Mouse (Mus musculus) CH12.LX (cell line): ENCODE data around the gene Taar7a. TPM values are rescaled to one million over a fixed set of nuclear protein-coding genes. Genes with fewer than 3 reads are reported as not detected.

Source experiments
- DNase-seq: peaks from one replicate; pipeline ENCODE4 v3.0.0-alpha.2; 2013; ENCODE audit errors: extremely low read depth
- H3K27ac ChIP-seq: 2 replicates; pipeline ENCODE4 v1.5.1; 2012; ENCODE audit warnings: low read depth, mild to moderate bottlenecking, control low read depth, moderate library complexity; ENCODE audit not compliant: insufficient read depth
- H3K27me3 ChIP-seq: replicated peaks from 2 replicates; pipeline ENCODE3; 2012; ENCODE audit warnings: inconsistent platforms
- H3K36me3 ChIP-seq, 2 experiments: replicated peaks in 1 of 2; 2 replicates each; pipeline versions ENCODE3 to v1.6.1; 2012; ENCODE audit warnings: inconsistent platforms in 1 of 2, low read length in 1 of 2, mild to moderate bottlenecking in 1 of 2, mixed read lengths in 1 of 2, moderate library complexity in 1 of 2; ENCODE audit not compliant: control insufficient read depth in 1 of 2, insufficient read depth in 1 of 2
- H3K4me1 ChIP-seq, 2 experiments: 2 replicates each; pipeline ENCODE4 v1.6.1; 2012; ENCODE audit warnings: inconsistent platforms in 1 of 2, moderate library complexity in 1 of 2; ENCODE audit not compliant: insufficient read depth in 2 of 2, control insufficient read depth in 1 of 2
- H3K4me2 ChIP-seq: 2 replicates; pipeline ENCODE4 v1.6.1; 2012; ENCODE audit warnings: low read depth, mild to moderate bottlenecking, control low read depth; ENCODE audit not compliant: poor library complexity, insufficient read depth, severe bottlenecking
- H3K4me3 ChIP-seq, 3 experiments: fragments of 150-350 bp in 1 of 3; sonication (generic) in 1 of 3; replicated peaks in 1 of 3; 2 replicates each; pipeline versions ENCODE3 to v1.5.1; 2011 to 2012; ENCODE audit warnings: low read depth in 2 of 3, low read length in 2 of 3, mild to moderate bottlenecking in 2 of 3, moderate library complexity in 2 of 3, control low read depth in 1 of 3, improper control_type of control experiment in 1 of 3, inconsistent platforms in 1 of 3, mixed read lengths in 1 of 3; ENCODE audit not compliant: poor library complexity in 1 of 3
- H3K79me2 ChIP-seq: replicated peaks from 2 replicates; pipeline ENCODE4 v1.6.1; 2012; ENCODE audit warnings: mild to moderate bottlenecking, moderate library complexity; ENCODE audit not compliant: control insufficient read depth, poor library complexity, insufficient read depth, severe bottlenecking; ENCODE audit errors: extremely low read depth
- H3K9ac ChIP-seq: 2 replicates; pipeline ENCODE4 v1.6.1; 2012; ENCODE audit warnings: low read depth, mild to moderate bottlenecking, control low read depth, moderate library complexity; ENCODE audit not compliant: insufficient read depth
- H3K9me3 ChIP-seq: replicated peaks from 2 replicates; pipeline ENCODE3; 2012; ENCODE audit warnings: low read length, inconsistent platforms, mixed read lengths
- CHD2 ChIP-seq: IDR thresholded peaks from 2 replicates; pipeline ENCODE4 v1.6.1; 2011; ENCODE audit warnings: low read length, improper control_type of control experiment
- ELF1 ChIP-seq: IDR thresholded peaks from 2 replicates; pipeline ENCODE4 v1.6.1; 2014; ENCODE audit warnings: low read depth, mild to moderate bottlenecking, inconsistent platforms, low read length, improper control_type of control experiment
- EP300 ChIP-seq: IDR thresholded peaks from 2 replicates; pipeline ENCODE4 v1.6.1; 2011; ENCODE audit warnings: low read length, improper control_type of control experiment
- GABPA ChIP-seq: IDR thresholded peaks from 2 replicates; pipeline ENCODE4 v1.6.1; 2012; ENCODE audit warnings: low read depth, low read length, improper control_type of control experiment, inconsistent platforms; ENCODE audit not compliant: insufficient replicate concordance
- HCFC1 ChIP-seq: IDR thresholded peaks from 2 replicates; pipeline ENCODE4 v1.6.1; 2012; ENCODE audit warnings: low read depth, mild to moderate bottlenecking, inconsistent platforms, low read length, improper control_type of control experiment
- IRF4 ChIP-seq: IDR thresholded peaks from 2 replicates; pipeline ENCODE4 v1.6.1; 2014; ENCODE audit warnings: low read depth, mild to moderate bottlenecking, inconsistent platforms, low read length, improper control_type of control experiment
- JUND ChIP-seq: conservative IDR thresholded peaks from 2 replicates; pipeline ENCODE4 v1.6.1; 2011; ENCODE audit warnings: low read depth, low read length, improper control_type of control experiment
- MAFK ChIP-seq: IDR thresholded peaks from 2 replicates; pipeline ENCODE4 v1.6.1; 2011; ENCODE audit warnings: low read length, improper control_type of control experiment; ENCODE audit not compliant: insufficient replicate concordance
- MAX ChIP-seq: IDR thresholded peaks from 2 replicates; pipeline ENCODE4 v1.6.1; 2011; ENCODE audit warnings: low read length, improper control_type of control experiment
- MAZ ChIP-seq: IDR thresholded peaks from 2 replicates; pipeline ENCODE4 v1.6.1; 2012; ENCODE audit warnings: low read depth, mild to moderate bottlenecking, inconsistent platforms, low read length, improper control_type of control experiment, moderate library complexity
- MEF2A ChIP-seq: IDR thresholded peaks from 2 replicates; pipeline ENCODE4 v1.6.1; 2014; ENCODE audit warnings: low read depth, mild to moderate bottlenecking, inconsistent platforms, low read length, improper control_type of control experiment, borderline replicate concordance
- MXI1 ChIP-seq: IDR thresholded peaks from 2 replicates; pipeline ENCODE4 v1.6.1; 2011; ENCODE audit warnings: mild to moderate bottlenecking, low read depth, low read length, improper control_type of control experiment
- MYC ChIP-seq: IDR thresholded peaks from 2 replicates; pipeline ENCODE4 v1.6.1; 2011; ENCODE audit warnings: low read depth, mild to moderate bottlenecking, improper control_type of control experiment, low read length
- NELFE ChIP-seq: IDR thresholded peaks from 2 replicates; pipeline ENCODE4 v1.6.1; 2011; ENCODE audit warnings: low read depth, low read length, improper control_type of control experiment
- POLR2AphosphoS2 ChIP-seq: IDR thresholded peaks from 2 replicates; pipeline ENCODE4 v1.6.1; 2011; ENCODE audit warnings: low read depth, low read length, improper control_type of control experiment
- RAD21 ChIP-seq: IDR thresholded peaks from 2 replicates; pipeline ENCODE4 v1.6.1; 2011; ENCODE audit warnings: low read depth, mild to moderate bottlenecking, low read length, improper control_type of control experiment, moderate library complexity
- SIN3A ChIP-seq: IDR thresholded peaks from 2 replicates; pipeline ENCODE4 v1.6.1; 2012; ENCODE audit warnings: low read length, improper control_type of control experiment, inconsistent platforms
- SMC3 ChIP-seq: IDR thresholded peaks from 2 replicates; pipeline ENCODE4 v1.6.1; 2011; ENCODE audit warnings: low read depth, low read length, improper control_type of control experiment
- TBP ChIP-seq: conservative IDR thresholded peaks from 2 replicates; pipeline ENCODE4 v1.6.1; 2011; ENCODE audit warnings: low read depth, low read length, improper control_type of control experiment
- dilution Hi-C: fragments of 300-500 bp; cut with MboI; formaldehyde crosslinking; loops from 2 replicates; pipeline ENCODE4 v1.14.3; 2020; ENCODE audit warnings: low sequenced_read_pairs; ENCODE audit not compliant: extremely low pct_unique_long_range_greater_than_20kb, extremely low pct_ligation_motif_present
- in situ Hi-C: fragments of 300-500 bp; cut with MboI; formaldehyde crosslinking; loops from 3 replicates; pipeline ENCODE4 v1.14.3; 2019; ENCODE audit warnings: low sequenced_read_pairs, low pct_ligation_motif_present, low pct_unique_long_range_greater_than_20kb, mixed read lengths
- polyA plus RNA-seq: library from polyadenylated mRNA; unstranded; fragments of >175 nt; gene quantifications from 2 replicates; pipeline ENCODE4 v1.2.1, GENCODE M21; 2012; ENCODE audit warnings: low read depth; ENCODE audit not compliant: insufficient read length
- total RNA-seq, 2 experiments: library from RNA; depleted of rRNA; stranded (reverse); fragments of 300-350 nt in 1 of 2; fragments of >200 nt in 1 of 2; gene quantifications; 2 replicates each; pipeline ENCODE4 v1.2.3; 2012 to 2014

The Taar7a gene
- total RNA-seq (2012; rRNA removed), result not detected in 2 replicates
- not detected in 2 replicates for total RNA-seq (2014; rRNA removed)
- not detected in 2 replicates for polyA plus RNA-seq

GRCm38 (mm10) chr10:23993381-23993780 lies at the start of gene Taar7a:
TSS of gene Taar7a (minus strand) at chr10:23993481.
- Histone ChIP-seq H3K4me1 (no peaks in the 10 kb centered on the region), H3K9me3 (no peaks in the 10 kb centered on the region)
- dilution Hi-C loops, result no loop called here
- no peak for TF ChIP-seq MAZ
- TF ChIP-seq MXI1, result no peak
- no peak for TF ChIP-seq MEF2A
- no peak for TF ChIP-seq MYC
- no peak for TF ChIP-seq RAD21
- TF ChIP-seq SMC3, result no peak
- TF ChIP-seq CHD2, result no peak
- TF ChIP-seq, all 38 proteins: peak for 0
- in situ Hi-C loops, result no loop called here
- no peaks in the 10 kb centered on the region for H3K79me2 ChIP-seq
- H3K27me3 ChIP-seq, result no peaks in the 10 kb centered on the region
- no peak within 1 kb of the TSS for H3K27ac ChIP-seq
- H3K36me3 ChIP-seq, result no peaks in the 10 kb centered on the region
- no peak for DNase-seq
- no peak within 1 kb of the TSS for H3K4me2 ChIP-seq
- no peak within 1 kb of the TSS for H3K4me3 ChIP-seq
- H3K9ac ChIP-seq, result no peak within 1 kb of the TSS

GRCm38 (mm10) chr10:24040120-24040869 lies 47.0 kb upstream of the Taar7a start:
- Histone ChIP-seq H3K27ac (no peak overlapping the region), H3K9me3 (no peaks in the 10 kb centered on the region), H3K79me2 (no peaks in the 10 kb centered on the region), H3K4me2 (no peak overlapping the region), H3K9ac (no peak overlapping the region), H3K4me1 (no peaks in the 10 kb centered on the region), H3K4me3 (no peak overlapping the region), H3K36me3 (no peaks in the 10 kb centered on the region), H3K27me3 (no peaks in the 10 kb centered on the region)
- in situ Hi-C loops (no loop called here), dilution Hi-C loops (no loop called here)
- no peak for TF ChIP-seq TBP
- no peak for TF ChIP-seq NELFE
- no peak for TF ChIP-seq HCFC1
- TF ChIP-seq EP300, result no peak
- TF ChIP-seq IRF4, result no peak
- TF ChIP-seq POLR2AphosphoS2, result no peak
- no peak for TF ChIP-seq MAX
- TF ChIP-seq SMC3, result no peak
- TF ChIP-seq SIN3A, result no peak
- TF ChIP-seq JUND, result no peak
- TF ChIP-seq RAD21, result no peak
- no peak for TF ChIP-seq ELF1
- no peak for TF ChIP-seq MAFK
- TF ChIP-seq MEF2A, result no peak
- TF ChIP-seq GABPA, result no peak
- no peak for DNase-seq
